Mouse (Mus musculus) olfactory bulb, adult 2 months (tissue): ENCODE results near the gene Arid1b. TPM values are rescaled to one million over a fixed set of nuclear protein-coding genes. Genes with fewer than 3 reads are reported as not detected.

Experiments used
- H3K27ac ChIP-seq: fragments of 200-500 bp; 2 replicates; pipeline ENCODE4 v1.5.1; 2012; ENCODE audit warnings: low read depth, low read length; ENCODE audit not compliant: insufficient read depth
- H3K4me1 ChIP-seq: fragments of 200-500 bp; 2 replicates; pipeline ENCODE4 v1.6.1; 2012; ENCODE audit warnings: low read length; ENCODE audit not compliant: control insufficient read depth, insufficient read depth
- H3K4me3 ChIP-seq: fragments of 200-500 bp; 2 replicates; pipeline ENCODE4 v1.5.1; 2012; ENCODE audit warnings: mild to moderate bottlenecking, low read depth, low read length, moderate library complexity; ENCODE audit not compliant: insufficient read depth
- CTCF ChIP-seq: fragments of 200-500 bp; IDR thresholded peaks from 2 replicates; pipeline ENCODE4 v1.5.1; 2012; ENCODE audit warnings: low read depth, mild to moderate bottlenecking, low read length, moderate library complexity; ENCODE audit not compliant: insufficient read depth
- POLR2A ChIP-seq: fragments of 200-500 bp; IDR thresholded peaks from 2 replicates; pipeline ENCODE4 v1.6.1; 2012; ENCODE audit warnings: mild to moderate bottlenecking, low read depth, low read length, moderate library complexity; ENCODE audit not compliant: insufficient read depth
- WGBS: fragments of 180-500 bp; shearing (Covaris S2); methylation state at CpG from one replicate; pipeline ENCODE4 v1.1.7; 2018; 5-methylcytosine and 5-hydroxymethylcytosine counted together
- polyA plus RNA-seq: library from polyadenylated mRNA; stranded (reverse); fragments of >200 nt; gene quantifications from 2 replicates; pipeline ENCODE4 v1.2.4, GENCODE M21; 2012; ENCODE audit warnings: low replicate concordance; ENCODE audit not compliant: missing spikeins, insufficient read depth, insufficient read length

The Arid1b gene
- polyA plus RNA-seq, 1 experiment, result not detected

- TF ChIP-seq POLR2A (no peak), CTCF (no peak)
- Histone ChIP-seq H3K4me3 (no peak overlapping the region), H3K4me1 (peaks cover 42% of the 10 kb centered on the region), H3K27ac (no peak overlapping the region)
- 75% methylated on average over 7 of the region's 7 CpGs for WGBS
These were observed 138.8 kb downstream of the Arid1b start for GRCm38 (mm10) chr17:5132987-5133355.

GRCm38 (mm10) chr17:5133831-5134230 lies 139.7 kb downstream of the Arid1b start:
- Histone ChIP-seq H3K27ac (no peak overlapping the region), H3K4me3 (no peak overlapping the region), H3K4me1 (peaks cover 43% of the 10 kb centered on the region)
- TF ChIP-seq POLR2A, result no peak
- no peak for TF ChIP-seq CTCF
- 71% methylated on average over 8 of the region's 8 CpGs for WGBS

GRCm38 (mm10) chr17:5134271-5134670 lies 140.1 kb downstream of the Arid1b start:
- H3K4me3 ChIP-seq, result no peak overlapping the region
- WGBS, result 79% methylated on average over 8 of the region's 8 CpGs
- no peak overlapping the region for H3K27ac ChIP-seq
- TF ChIP-seq CTCF (no peak), POLR2A (no peak)
- H3K4me1 ChIP-seq, result peaks cover 43% of the 10 kb centered on the region

GRCm38 (mm10) chr17:5137936-5138335 lies 143.8 kb downstream of the Arid1b start:
- H3K4me3 ChIP-seq, result no peak overlapping the region
- H3K4me1 ChIP-seq, result peaks cover 36% of the 10 kb centered on the region
- WGBS, result 56% methylated on average over 3 of the region's 3 CpGs
- H3K27ac ChIP-seq, result peak overlapping the region; percentile 14
- TF ChIP-seq POLR2A, result no peak
- TF ChIP-seq CTCF, result no peak

- H3K4me3 ChIP-seq, result no peak overlapping the region
- peaks cover 38% of the 10 kb centered on the region for H3K4me1 ChIP-seq
- TF ChIP-seq POLR2A (no peak), CTCF (no peak)
- no peak overlapping the region for H3K27ac ChIP-seq
- WGBS, result 12% methylated on average over 8 of the region's 8 CpGs
These were observed 144.6 kb downstream of the Arid1b start for GRCm38 (mm10) chr17:5138641-5139205.

GRCm38 (mm10) chr17:5139553-5139952 lies 145.4 kb downstream of the Arid1b start:
- Histone ChIP-seq H3K4me3 (no peak overlapping the region), H3K27ac (peak overlapping the region; percentile 69), H3K4me1 (peaks cover 35% of the 10 kb centered on the region)
- TF ChIP-seq CTCF (no peak), POLR2A (no peak)
- WGBS, result 18% methylated on average over 8 of the region's 8 CpGs

- WGBS, result 75% methylated on average over 6 of the region's 6 CpGs
- Histone ChIP-seq H3K27ac (no peak overlapping the region), H3K4me3 (no peak overlapping the region), H3K4me1 (peaks cover 24% of the 10 kb centered on the region)
- TF ChIP-seq POLR2A (no peak), CTCF (no peak)
These were observed 149.8 kb downstream of the Arid1b start for GRCm38 (mm10) chr17:5143735-5144439.

- 51% methylated on average over 7 of the region's 7 CpGs for WGBS
- Histone ChIP-seq H3K4me1 (peaks cover 17% of the 10 kb centered on the region), H3K4me3 (no peak overlapping the region), H3K27ac (peak overlapping the region; percentile 1; the same call in 1 of the 2 replicates)
- TF ChIP-seq CTCF, result no peak
- no peak for TF ChIP-seq POLR2A
These were observed 156.5 kb downstream of the Arid1b start for GRCm38 (mm10) chr17:5150660-5151063.

GRCm38 (mm10) chr17:5151852-5152251 lies 157.7 kb downstream of the Arid1b start:
- Histone ChIP-seq H3K4me1 (peaks cover 17% of the 10 kb centered on the region), H3K27ac (no peak overlapping the region), H3K4me3 (no peak overlapping the region)
- TF ChIP-seq CTCF (no peak), POLR2A (no peak)
- WGBS, result 56% methylated on average over 11 of the region's 11 CpGs
